Mouse (Mus musculus) thymus, postnatal 0 days (tissue): ENCODE data around the gene A730049H05Rik. TPM values are rescaled to one million over a fixed set of nuclear protein-coding genes. Genes with fewer than 3 reads are reported as not detected.

ENCODE experiments used
- DNase-seq: peaks from one replicate; pipeline ENCODE4 v3.0.0-alpha.2; 2015; ENCODE audit warnings: low spot score
- polyA plus RNA-seq: library from polyadenylated mRNA; unstranded; fragments of >200 nt; fragmentation: Nextera tagmentation; extraction: Ambion mirVana; gene quantifications from 2 replicates; pipeline ENCODE4 v1.2.1, GENCODE M21; 2015

The A730049H05Rik gene
- polyA plus RNA-seq, 1 experiment from 2014 or later: 0.23 TPM

DNA sequence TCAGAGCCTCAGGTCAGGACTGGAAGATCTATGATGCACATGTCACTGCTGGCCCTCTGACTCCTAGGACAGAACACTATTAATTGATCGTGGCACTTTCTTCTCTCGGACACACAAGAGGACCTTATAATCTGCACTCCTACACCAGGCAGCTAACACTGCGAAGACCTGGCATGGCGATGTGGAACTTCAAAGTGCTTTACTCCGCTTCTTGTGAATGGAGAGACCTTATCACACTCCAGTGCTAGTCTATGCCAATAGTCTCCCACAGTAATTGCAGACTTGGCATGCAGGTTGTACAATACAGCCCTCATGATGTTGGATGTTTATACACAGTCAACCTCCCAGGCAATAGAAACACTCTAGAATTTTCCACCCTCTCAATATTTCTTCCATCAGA, 62.5 kb downstream of the A730049H05Rik start:
- no peak for DNase-seq

DNA sequence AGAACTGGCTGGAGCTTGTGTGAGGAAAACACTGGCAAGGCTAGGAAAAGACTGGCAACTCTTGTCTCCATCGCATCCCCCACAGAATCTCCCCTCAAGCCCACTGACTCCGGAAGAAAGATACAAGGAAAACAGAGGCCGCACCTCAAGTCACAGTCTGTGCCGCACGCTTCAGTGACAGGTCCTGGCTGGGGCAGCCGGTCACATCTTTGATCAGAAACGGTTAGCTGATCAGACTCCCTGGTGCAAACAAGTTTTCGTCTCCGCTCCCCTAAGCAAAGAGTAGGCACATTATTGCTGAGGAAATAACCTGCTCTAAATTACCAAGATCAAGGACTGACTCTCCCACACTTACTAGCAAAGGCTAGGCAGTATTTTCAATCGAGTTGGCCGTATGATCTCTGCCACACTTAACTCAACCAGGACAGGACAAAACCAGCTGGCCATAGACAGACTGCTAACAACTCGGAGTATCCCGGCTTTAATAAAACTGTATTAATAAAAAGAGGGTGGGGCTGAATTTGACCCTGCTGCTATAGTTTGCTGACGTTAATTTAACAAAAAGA, 63.5 kb downstream of the A730049H05Rik start:
- DNase-seq: no peak

DNA sequence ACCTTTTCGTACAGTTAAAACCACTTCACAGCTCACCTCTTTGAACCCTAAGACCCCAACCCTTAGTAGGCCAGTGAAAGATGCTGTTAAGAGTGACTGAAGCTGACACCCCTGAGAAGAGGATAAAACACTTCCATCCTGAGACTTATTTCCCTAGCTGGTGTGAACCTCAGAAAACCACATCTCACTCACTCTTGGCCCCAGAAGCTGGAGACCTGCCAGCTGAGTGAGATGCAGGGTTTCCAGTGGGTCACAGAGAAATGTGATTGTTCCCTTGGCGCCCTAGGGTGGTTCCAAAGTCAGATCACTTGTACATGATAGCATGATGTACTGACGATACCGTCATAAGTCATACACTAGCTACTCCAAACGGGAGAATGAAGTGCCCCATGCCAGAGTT, 66.2 kb downstream of the A730049H05Rik start:
- DNase-seq: no peak

DNA sequence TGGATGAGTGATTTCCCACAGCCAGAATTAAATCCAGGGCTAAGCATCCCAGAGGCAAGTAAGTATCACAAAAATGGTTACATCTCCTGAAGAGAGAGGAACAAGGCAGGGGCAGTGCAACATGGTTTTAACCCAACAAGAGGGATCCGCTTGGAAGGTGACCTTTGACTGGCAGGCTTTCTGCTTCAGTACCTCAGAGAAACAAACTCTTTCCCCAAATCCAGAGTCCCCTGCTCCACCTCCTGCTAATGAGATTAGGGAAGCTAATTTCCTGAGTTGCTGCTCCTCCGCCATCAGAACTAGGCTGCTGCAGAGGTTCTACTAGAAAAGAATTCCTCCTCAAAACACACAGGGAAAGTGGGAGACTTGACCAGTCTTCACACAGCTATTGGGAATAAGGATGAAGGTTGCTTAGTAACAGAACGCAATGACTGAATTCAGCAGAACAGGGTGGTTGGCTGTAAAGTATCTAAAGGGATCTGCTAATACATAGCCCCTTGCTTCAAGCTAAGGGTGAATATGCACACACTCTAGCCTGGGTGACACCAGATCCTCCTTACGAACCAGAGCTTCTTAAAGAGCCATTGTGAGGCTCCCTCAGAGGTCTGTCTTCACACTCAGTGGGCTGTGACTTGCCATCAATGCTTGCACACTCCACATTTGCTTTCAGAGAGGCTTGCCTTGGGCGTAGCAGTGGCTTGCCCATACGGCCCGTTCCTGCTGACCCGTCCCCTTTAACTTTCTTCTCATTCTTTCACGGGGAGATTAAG, 67.0 kb downstream of the A730049H05Rik start:
- no peak for DNase-seq

DNA sequence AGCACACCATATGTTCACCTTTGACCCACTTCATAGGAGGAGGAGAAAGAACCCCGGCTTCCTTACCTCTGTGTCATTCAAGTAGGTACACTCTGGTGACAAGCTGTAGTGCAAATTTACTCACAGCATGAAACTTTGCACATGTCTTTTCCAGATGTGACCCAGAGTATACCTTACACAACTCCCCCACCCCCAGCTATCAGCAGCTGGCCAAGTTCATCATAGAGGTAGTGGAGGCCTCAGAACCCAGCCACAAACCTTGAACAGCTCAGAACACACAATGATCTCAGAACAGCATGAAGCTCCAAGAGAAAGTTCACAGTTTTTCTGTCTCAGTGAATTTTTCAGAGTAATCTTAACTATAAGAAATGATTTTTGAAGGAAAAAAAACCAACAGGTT, 75.3 kb downstream of the A730049H05Rik start:
- no peak for DNase-seq

Other genes with a start within 250 kb of the A730049H05Rik start
- gene Prickle2, start 110.3 kb upstream of the A730049H05Rik start, polyA plus RNA-seq: 0.13 and 0.33 TPM in 2 replicates
- gene Gm15737, start 52.9 kb downstream of the A730049H05Rik start, polyA plus RNA-seq: not detected in 2 replicates
- gene Adamts9, start 127.0 kb downstream of the A730049H05Rik start, polyA plus RNA-seq: 1.3 and 1.5 TPM in 2 replicates